Mouse (Mus musculus): ENCODE results near the gene Bak1. TPM values are rescaled to one million over a fixed set of nuclear protein-coding genes. Genes with fewer than 3 reads are reported as not detected.

The Bak1 gene
- polyA plus RNA-seq, 1 experiment: 8.1 TPM

DNA sequence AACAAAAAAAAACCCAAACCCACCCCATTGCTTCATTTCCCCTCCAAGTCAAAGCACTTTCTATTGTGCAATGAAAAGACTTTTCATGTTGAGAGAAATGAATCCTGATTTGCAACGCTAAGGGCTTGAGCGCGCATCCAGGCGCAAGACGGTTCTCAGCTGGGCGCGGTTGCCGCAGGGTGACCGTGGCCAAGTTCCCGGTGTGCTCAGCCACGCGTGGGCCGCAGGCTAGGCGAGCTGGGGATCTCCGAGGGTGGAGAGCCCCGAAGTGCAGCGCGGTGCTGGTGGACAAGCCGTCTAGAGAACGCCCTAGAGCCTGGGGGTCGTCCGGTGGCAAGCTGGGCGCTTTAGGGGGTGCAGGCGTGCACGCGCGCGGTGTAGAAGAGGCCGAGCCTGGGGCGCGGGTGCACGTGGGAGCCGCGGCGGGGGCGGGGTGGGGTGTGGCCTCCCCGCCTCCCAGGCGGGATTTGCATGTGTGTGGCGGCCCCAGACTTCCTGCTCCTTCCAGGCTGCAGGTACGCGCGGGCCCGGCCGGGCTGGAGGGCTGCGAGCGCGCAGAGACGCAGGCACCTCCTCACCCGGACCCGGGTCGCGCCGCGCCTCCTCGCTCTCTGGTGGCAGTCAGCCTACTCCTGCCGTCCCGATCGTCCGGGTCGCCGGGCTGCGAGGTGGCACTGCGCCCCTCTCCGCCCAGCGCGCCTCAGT lies 28.2 kb upstream of the Bak1 start, which contains the start of gene Itpr3:
Gene Itpr3, plus strand, starts transcription at position 493 of the 705 bp plus-strand sequence.
- peaks cover 3% of the 10 kb centered on the region; the same call in 1 of the 2 replicates for H3K9me3 ChIP-seq (ENCODE audit: control insufficient read depth, low read length)
- H3K36me3 ChIP-seq (ENCODE audit: control insufficient read depth): no peaks in the 10 kb centered on the region
- H3K4me3 ChIP-seq (replicated peaks): peak within 1 kb of the TSS; percentile 57
- TF ChIP-seq TAL1 (IDR thresholded peaks at IDR 0.05; ENCODE audit: low read length) (no peak), GATA1 (IDR thresholded peaks at IDR 0.05; ENCODE audit: low read length) (no peak)
- peaks cover 9% of the 10 kb centered on the region for H3K4me1 ChIP-seq (ENCODE audit: control insufficient read depth)
- H3K27me3 ChIP-seq (ENCODE audit: control insufficient read depth): peaks cover 38% of the 10 kb centered on the region

DNA sequence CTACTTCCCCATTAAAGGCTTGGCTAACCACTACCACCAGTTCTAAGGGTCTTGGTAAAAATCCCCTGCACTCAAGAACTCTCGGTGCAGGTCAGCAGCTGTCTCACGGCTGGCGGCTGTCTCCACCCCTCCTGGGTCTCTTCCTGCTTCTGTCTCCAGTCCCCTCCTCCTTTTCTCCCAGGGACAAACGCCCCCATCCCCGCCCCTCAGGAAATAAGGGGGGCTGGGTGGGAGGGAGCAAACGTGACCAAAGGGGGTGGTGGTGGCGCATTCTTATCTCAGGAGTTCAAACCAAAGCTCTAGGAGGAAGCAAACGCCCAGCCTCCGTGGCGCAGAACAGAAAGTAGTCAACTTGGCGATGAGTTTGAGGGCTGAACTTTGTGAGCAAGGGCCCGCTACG lies 27.4 kb upstream of the Bak1 start:
- Histone ChIP-seq H3K36me3 (ENCODE audit: control insufficient read depth) (no peaks in the 10 kb centered on the region), H3K27me3 (ENCODE audit: control insufficient read depth) (peaks cover 38% of the 10 kb centered on the region)
- TF ChIP-seq TAL1 (IDR thresholded peaks at IDR 0.05; ENCODE audit: low read length) (no peak), GATA1 (IDR thresholded peaks at IDR 0.05; ENCODE audit: low read length) (no peak)

DNA sequence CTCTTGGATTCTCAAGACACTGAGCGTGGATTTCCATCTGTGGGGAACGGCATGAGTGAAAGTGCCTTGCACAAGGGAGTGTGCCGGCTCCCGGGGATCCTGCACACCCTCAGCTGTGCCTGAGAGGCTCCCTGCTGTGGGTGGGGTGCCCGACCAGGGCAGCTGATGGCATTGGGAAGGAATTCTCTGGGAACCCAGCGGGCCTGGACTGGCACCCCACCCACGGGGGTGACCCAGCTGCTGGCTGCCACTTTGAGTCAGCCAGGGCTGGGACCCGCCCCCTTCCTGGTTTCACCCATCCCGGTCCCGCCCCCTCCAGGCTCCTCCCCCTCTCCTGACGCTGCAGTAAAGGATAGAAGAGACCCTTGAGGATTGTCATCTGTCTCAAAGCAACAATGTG lies 22.7 kb upstream of the Bak1 start:
- Histone ChIP-seq H3K36me3 (ENCODE audit: control insufficient read depth) (no peaks in the 10 kb centered on the region), H3K4me3 (replicated peaks) (no peak overlapping the region), H3K9me3 (ENCODE audit: control insufficient read depth, low read length) (no peaks in the 10 kb centered on the region), H3K4me1 (ENCODE audit: control insufficient read depth) (peaks cover 3% of the 10 kb centered on the region), H3K27me3 (ENCODE audit: control insufficient read depth) (peaks cover 8% of the 10 kb centered on the region)
- TF ChIP-seq GATA1 (IDR thresholded peaks at IDR 0.05; ENCODE audit: low read length) (no peak), TAL1 (IDR thresholded peaks at IDR 0.05; ENCODE audit: low read length) (no peak)

More for the DNA sequence above, 27.4 kb upstream of the Bak1 start:
- Histone ChIP-seq H3K9me3 (ENCODE audit: control insufficient read depth, low read length) (no peaks in the 10 kb centered on the region), H3K4me3 (replicated peaks) (peak overlapping the region; percentile 24), H3K4me1 (ENCODE audit: control insufficient read depth) (peaks cover 12% of the 10 kb centered on the region)

DNA sequence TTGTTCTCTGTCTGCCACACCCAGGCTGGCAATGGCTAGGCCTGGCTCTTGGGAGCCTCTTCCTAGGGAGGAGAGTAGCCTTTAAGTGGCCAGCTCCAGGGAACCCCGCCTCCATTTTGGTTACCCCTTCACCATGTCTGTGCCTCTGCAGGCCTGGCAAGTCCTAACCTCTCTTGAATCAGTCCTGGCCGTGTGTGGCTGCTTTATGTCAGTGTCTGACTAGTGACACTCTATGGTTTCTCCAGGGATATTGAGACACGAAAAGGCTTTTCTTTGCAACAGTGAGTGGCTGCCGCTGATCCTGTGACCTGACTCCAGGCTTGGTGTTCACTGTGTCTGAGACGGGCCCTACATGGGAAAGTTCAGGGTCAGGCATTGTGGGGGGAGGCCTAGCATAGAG lies 22.0 kb upstream of the Bak1 start:
- no peak for TF ChIP-seq TAL1 (IDR thresholded peaks at IDR 0.05; ENCODE audit: low read length)
- no peak for TF ChIP-seq GATA1 (IDR thresholded peaks at IDR 0.05; ENCODE audit: low read length)
- Histone ChIP-seq H3K4me1 (ENCODE audit: control insufficient read depth) (peaks cover 3% of the 10 kb centered on the region), H3K4me3 (replicated peaks) (no peak overlapping the region), H3K36me3 (ENCODE audit: control insufficient read depth) (no peaks in the 10 kb centered on the region), H3K27me3 (ENCODE audit: control insufficient read depth) (peaks cover 1% of the 10 kb centered on the region), H3K9me3 (ENCODE audit: control insufficient read depth, low read length) (no peaks in the 10 kb centered on the region)

DNA sequence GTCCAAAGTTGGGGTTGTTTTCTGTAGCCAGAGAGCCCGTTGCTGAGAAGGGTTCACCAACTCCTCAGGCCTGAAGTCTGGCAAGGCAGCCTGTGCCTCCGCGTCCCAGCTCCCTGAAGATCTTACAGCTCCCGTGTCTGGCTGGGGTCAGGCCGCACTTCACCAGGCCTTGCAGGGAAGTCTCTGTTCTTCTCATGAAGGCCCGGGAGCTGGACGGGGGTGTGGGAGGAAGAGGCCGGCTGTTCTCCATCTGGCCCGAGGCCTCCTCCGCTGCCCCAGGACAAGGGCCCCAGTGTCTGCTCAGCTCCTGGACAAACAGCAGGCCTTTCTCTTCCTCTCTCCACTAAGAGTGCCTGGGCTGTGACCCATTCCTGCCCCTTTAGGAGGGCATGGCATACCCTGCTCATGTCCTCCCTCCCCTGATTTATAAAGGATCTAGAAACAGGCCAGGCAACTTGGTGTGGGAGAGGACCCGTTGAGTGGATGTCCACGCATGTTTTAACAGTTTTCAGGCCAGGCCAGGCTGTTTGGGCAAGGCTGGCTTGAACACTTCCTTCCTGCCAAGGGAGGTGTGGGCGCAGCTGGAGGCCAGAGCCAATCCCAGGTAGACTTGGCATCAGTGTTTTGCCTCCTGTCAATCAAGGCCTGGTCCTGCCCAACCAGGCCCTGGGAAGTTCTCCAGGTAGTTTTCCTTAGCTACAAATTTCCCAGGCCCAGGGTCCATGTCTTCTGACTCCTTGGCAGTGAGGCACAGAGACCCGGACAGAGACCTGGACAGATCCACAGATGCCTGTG lies 19.8 kb upstream of the Bak1 start:
- Histone ChIP-seq H3K4me3 (replicated peaks) (no peak overlapping the region), H3K27me3 (ENCODE audit: control insufficient read depth) (no peaks in the 10 kb centered on the region), H3K4me1 (ENCODE audit: control insufficient read depth) (peaks cover 3% of the 10 kb centered on the region), H3K36me3 (ENCODE audit: control insufficient read depth) (no peaks in the 10 kb centered on the region), H3K9me3 (ENCODE audit: control insufficient read depth, low read length) (no peaks in the 10 kb centered on the region)
- TF ChIP-seq TAL1 (IDR thresholded peaks at IDR 0.05; ENCODE audit: low read length) (no peak), GATA1 (IDR thresholded peaks at IDR 0.05; ENCODE audit: low read length) (no peak)

DNA sequence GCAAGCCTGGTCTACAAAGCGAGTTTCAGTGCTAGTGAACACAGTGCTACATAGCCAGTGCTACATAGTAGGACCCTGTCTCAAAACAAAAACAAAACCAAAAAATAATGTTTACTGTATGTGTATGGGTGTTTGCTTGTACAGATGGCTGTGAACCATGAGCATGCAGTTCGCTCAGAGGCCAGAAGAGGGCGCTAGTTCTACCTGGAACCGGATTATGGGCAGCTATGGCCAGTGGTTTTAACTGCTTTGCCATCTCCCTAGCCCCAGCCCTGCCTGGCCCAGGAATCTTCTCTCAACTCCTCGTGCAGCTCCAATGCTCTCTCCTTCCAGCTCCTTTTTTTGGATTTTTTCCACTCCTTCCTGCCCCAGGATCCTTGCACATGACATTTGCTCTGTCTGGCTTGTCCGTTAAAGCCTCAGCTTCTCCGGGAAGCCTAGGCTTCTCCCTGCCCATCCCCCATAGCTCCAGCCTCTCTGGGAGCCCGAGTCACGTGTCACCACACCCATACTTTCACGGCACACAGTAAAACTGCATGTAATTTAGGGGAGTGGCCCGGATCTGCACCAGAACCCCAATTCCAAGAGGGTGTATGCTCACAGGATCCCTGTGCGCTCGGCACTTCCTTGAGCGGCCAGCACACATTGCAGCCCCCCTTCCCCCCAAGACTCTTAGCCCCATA lies 19.1 kb upstream of the Bak1 start:
- Histone ChIP-seq H3K4me1 (ENCODE audit: control insufficient read depth) (peaks cover 3% of the 10 kb centered on the region), H3K4me3 (replicated peaks) (no peak overlapping the region), H3K9me3 (ENCODE audit: control insufficient read depth, low read length) (no peaks in the 10 kb centered on the region), H3K36me3 (ENCODE audit: control insufficient read depth) (no peaks in the 10 kb centered on the region), H3K27me3 (ENCODE audit: control insufficient read depth) (no peaks in the 10 kb centered on the region)
- no peak for TF ChIP-seq GATA1 (IDR thresholded peaks at IDR 0.05; ENCODE audit: low read length)
- TF ChIP-seq TAL1 (IDR thresholded peaks at IDR 0.05; ENCODE audit: low read length): no peak

DNA sequence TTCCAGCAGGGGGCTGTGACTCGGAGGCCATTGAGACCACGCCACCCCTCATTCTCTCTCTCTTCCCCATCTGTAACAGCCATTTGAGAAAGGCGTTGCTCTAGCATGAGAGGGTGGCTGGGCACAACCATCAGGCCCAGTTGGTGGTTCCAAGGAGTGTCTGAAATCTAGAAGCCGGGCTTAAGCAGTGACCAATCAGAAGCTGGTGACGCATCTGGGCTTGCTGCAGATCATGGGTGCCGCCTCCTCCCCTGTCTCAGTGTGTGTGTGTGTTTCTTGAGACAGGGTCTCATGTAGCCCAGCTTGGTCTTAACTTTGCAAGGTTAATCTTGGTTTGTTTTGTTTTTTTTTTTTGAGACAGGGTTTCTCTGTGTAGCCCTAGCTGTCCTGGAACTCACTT lies 16.4 kb upstream of the Bak1 start:
- TF ChIP-seq TAL1 (IDR thresholded peaks at IDR 0.05; ENCODE audit: low read length) (no peak), GATA1 (IDR thresholded peaks at IDR 0.05; ENCODE audit: low read length) (no peak)

DNA sequence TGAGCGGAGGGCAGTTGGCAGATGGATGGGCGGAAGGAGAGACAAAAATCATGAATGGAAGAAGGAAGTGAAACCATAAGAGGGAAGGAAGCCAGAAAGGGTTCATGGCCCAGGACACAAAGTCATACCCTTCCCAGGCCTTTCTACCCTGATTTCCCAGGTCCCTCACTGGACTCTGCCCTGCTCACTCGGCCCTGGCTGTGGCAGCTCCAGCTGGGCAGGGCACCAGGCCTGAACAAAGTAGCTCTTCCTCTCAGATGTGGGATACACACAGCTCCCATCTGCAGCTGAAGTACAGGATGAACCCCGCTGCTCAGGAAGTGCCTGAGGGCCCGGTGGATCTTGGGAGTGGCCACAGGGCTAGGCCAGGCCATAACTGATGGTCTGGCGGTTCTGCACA lies 14.0 kb upstream of the Bak1 start:
- no peaks in the 10 kb centered on the region for H3K36me3 ChIP-seq (ENCODE audit: control insufficient read depth)
- H3K4me3 ChIP-seq (replicated peaks): no peak overlapping the region
- no peak for TF ChIP-seq TAL1 (IDR thresholded peaks at IDR 0.05; ENCODE audit: low read length)
- no peak for TF ChIP-seq GATA1 (IDR thresholded peaks at IDR 0.05; ENCODE audit: low read length)
- H3K27me3 ChIP-seq (ENCODE audit: control insufficient read depth): no peaks in the 10 kb centered on the region
- no peaks in the 10 kb centered on the region for H3K9me3 ChIP-seq (ENCODE audit: control insufficient read depth, low read length)
- H3K4me1 ChIP-seq (ENCODE audit: control insufficient read depth): no peaks in the 10 kb centered on the region; the same call in 1 of the 2 replicates

More for the DNA sequence above, 16.4 kb upstream of the Bak1 start:
- no peaks in the 10 kb centered on the region for H3K9me3 ChIP-seq (ENCODE audit: control insufficient read depth, low read length)
- H3K4me1 ChIP-seq (ENCODE audit: control insufficient read depth): no peaks in the 10 kb centered on the region; the same call in 1 of the 2 replicates
- H3K36me3 ChIP-seq (ENCODE audit: control insufficient read depth): no peaks in the 10 kb centered on the region
- no peaks in the 10 kb centered on the region for H3K27me3 ChIP-seq (ENCODE audit: control insufficient read depth)
- no peak overlapping the region for H3K4me3 ChIP-seq (replicated peaks)

DNA sequence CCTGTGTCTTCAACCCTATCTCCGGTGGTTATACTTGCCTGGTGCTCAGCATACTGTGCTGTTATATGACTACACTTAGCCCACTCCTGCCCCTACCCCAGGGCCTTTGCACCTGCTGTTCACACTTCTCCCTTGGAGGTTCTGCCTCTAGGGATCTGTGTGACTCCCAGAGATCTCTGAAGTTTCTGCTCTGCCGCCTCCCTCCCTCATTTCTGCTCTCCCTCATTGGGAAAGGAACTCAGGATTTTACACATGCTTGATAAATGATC lies 12.9 kb upstream of the Bak1 start:
- TF ChIP-seq GATA1 (IDR thresholded peaks at IDR 0.05; ENCODE audit: low read length) (no peak), TAL1 (IDR thresholded peaks at IDR 0.05; ENCODE audit: low read length) (no peak)
- Histone ChIP-seq H3K27me3 (ENCODE audit: control insufficient read depth) (no peaks in the 10 kb centered on the region), H3K36me3 (ENCODE audit: control insufficient read depth) (no peaks in the 10 kb centered on the region), H3K4me1 (ENCODE audit: control insufficient read depth) (no peaks in the 10 kb centered on the region; the same call in 1 of the 2 replicates), H3K9me3 (ENCODE audit: control insufficient read depth, low read length) (no peaks in the 10 kb centered on the region), H3K4me3 (replicated peaks) (no peak overlapping the region)
